Mouse (Mus musculus) midbrain, embryonic 11.5 days (tissue): ENCODE data around the gene Daxx. TPM values are rescaled to one million over a fixed set of nuclear protein-coding genes. Genes with fewer than 3 reads are reported as not detected.
"Not testable (repeated sequence)": the region's sequence is repeated elsewhere in the genome, so short reads cannot be mapped to it uniquely, and the experiment has no call there.

Source experiments
- ATAC-seq: fragments of 200-750 bp; cut with Nextera tagmentation; 2 replicates; pipeline ENCODE4 v1.8.0; 2017; ENCODE audit warnings: moderate TSS enrichment, moderate library complexity; ENCODE audit not compliant: low FRiP score
- DNase-seq: peaks from one replicate; pipeline ENCODE4 v3.0.0; 2015; ENCODE audit warnings: low spot score; ENCODE audit errors: missing footprints
- H3K27ac ChIP-seq: fragments of 300-500 bp; sonication (generic); 2 replicates; pipeline ENCODE4 v1.5.1; 2014; ENCODE audit warnings: low read depth, low read length
- H3K27me3 ChIP-seq: fragments of 300-500 bp; sonication (generic); 2 replicates; pipeline ENCODE4 v1.6.1; 2014; ENCODE audit warnings: mild to moderate bottlenecking, low read length, moderate library complexity, mixed read lengths; ENCODE audit not compliant: control insufficient read depth, insufficient read depth
- H3K36me3 ChIP-seq: fragments of 300-500 bp; sonication (generic); 2 replicates; pipeline ENCODE4 v1.6.1; 2014; ENCODE audit warnings: mild to moderate bottlenecking, low read length, moderate library complexity, mixed read lengths; ENCODE audit not compliant: control insufficient read depth, insufficient read depth
- H3K4me1 ChIP-seq: fragments of 300-500 bp; sonication (generic); 2 replicates; pipeline ENCODE4 v1.6.1; 2014; ENCODE audit warnings: low read length; ENCODE audit not compliant: control insufficient read depth, insufficient read depth
- H3K4me2 ChIP-seq: fragments of 300-500 bp; sonication (generic); 2 replicates; pipeline ENCODE4 v1.6.1; 2014; ENCODE audit warnings: mild to moderate bottlenecking, moderate library complexity
- H3K4me3 ChIP-seq: fragments of 300-500 bp; sonication (generic); 2 replicates; pipeline ENCODE4 v1.5.1; 2014; ENCODE audit warnings: low read depth, low read length
- H3K9ac ChIP-seq: fragments of 300-500 bp; sonication (generic); 2 replicates; pipeline ENCODE4 v1.6.1; 2014; ENCODE audit warnings: low read length
- H3K9me3 ChIP-seq: fragments of 300-500 bp; sonication (generic); 2 replicates; pipeline ENCODE4 v1.6.1; 2016; ENCODE audit warnings: low read length; ENCODE audit not compliant: control insufficient read depth
- WGBS: fragments of 180-500 bp; shearing (Covaris S2); extraction: QIAGEN DNeasy Blood & Tissue Kit; methylation state at CpG from one replicate; pipeline ENCODE4 v1.1.7; 2014; 5-methylcytosine and 5-hydroxymethylcytosine counted together
- polyA plus RNA-seq: library from polyadenylated mRNA; unstranded; fragments of >200 nt; fragmentation: Nextera tagmentation; extraction: Ambion mirVana; gene quantifications from 2 replicates; pipeline ENCODE4 v1.2.1, GENCODE M21; 2014

Gene Daxx
- polyA plus RNA-seq, 1 experiment from 2014 or later = 60.4 TPM

- WGBS = 1% methylated on average over 48 of the region's 49 CpGs
- DNase-seq (peak; percentile 100), ATAC-seq (peak; percentile 98)
- Histone ChIP-seq H3K36me3 (no peaks in the 10 kb centered on the region; the same call in 1 of the 2 replicates), H3K27me3 (no peaks in the 10 kb centered on the region), H3K9ac (peak within 1 kb of the TSS; percentile 71), H3K4me1 (peaks cover 9% of the 10 kb centered on the region), H3K27ac (peak within 1 kb of the TSS; percentile 30; the same call in 1 of the 2 replicates), H3K4me3 (peak within 1 kb of the TSS; percentile 67), H3K9me3 (no peaks in the 10 kb centered on the region), H3K4me2 (peak within 1 kb of the TSS; percentile 58)
These were observed 18.6 kb upstream of the Daxx start, which contains the start of gene Kifc1 for GRCm38 (mm10) chr17:33890533-33891059. Gene Kifc1, minus strand, starts transcription at chr17:33890661.

- H3K36me3 ChIP-seq = no peaks in the 10 kb centered on the region
- no peak for DNase-seq
- H3K9ac ChIP-seq = no peak overlapping the region
- H3K4me2 ChIP-seq = no peak overlapping the region
- peaks cover 9% of the 10 kb centered on the region for H3K4me1 ChIP-seq
- H3K27ac ChIP-seq = no peak overlapping the region
- H3K4me3 ChIP-seq = no peak overlapping the region
- no peaks in the 10 kb centered on the region for H3K9me3 ChIP-seq
- ATAC-seq = no peak
- H3K27me3 ChIP-seq = no peaks in the 10 kb centered on the region
- WGBS = 64% methylated on average over 2 of the region's 2 CpGs
These were observed 17.9 kb upstream of the Daxx start for GRCm38 (mm10) chr17:33891357-33891756.

- not testable (repeated sequence) for H3K4me3 ChIP-seq, H3K4me1 ChIP-seq, ATAC-seq, H3K27ac ChIP-seq, DNase-seq, H3K36me3 ChIP-seq, H3K27me3 ChIP-seq, H3K4me2 ChIP-seq, H3K9me3 ChIP-seq, H3K9ac ChIP-seq
- WGBS = 71% methylated on average over 6 of the region's 6 CpGs
These were observed 17.3 kb upstream of the Daxx start for GRCm38 (mm10) chr17:33891892-33892291.

DNA sequence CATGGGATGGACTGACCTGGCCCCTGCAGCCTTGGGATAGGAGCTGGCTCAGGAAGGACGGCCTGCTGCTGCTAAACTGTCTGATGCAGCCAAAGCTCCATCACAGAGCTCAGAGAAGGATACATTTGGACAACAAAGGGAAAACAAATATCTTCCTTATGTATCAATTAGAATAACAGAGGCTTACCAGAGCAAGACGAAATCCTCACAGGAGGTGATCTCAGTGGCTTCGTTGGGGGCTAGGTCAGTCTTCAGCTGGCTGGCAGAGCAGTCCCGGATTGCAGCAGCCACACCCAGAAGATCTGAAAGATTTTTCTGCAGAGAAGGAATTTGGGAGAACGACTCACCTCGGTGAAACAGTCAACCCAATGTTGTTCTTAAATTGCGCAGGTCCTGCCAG lies 16.8 kb upstream of the Daxx start:
- WGBS = 12% methylated on average over 7 of the region's 7 CpGs
- Histone ChIP-seq H3K27me3 (no peaks in the 10 kb centered on the region), H3K27ac (no peak overlapping the region), H3K9me3 (no peaks in the 10 kb centered on the region), H3K4me1 (peaks cover 9% of the 10 kb centered on the region), H3K9ac (no peak overlapping the region), H3K4me2 (no peak overlapping the region), H3K36me3 (no peaks in the 10 kb centered on the region), H3K4me3 (no peak overlapping the region)
- DNase-seq (no peak), ATAC-seq (no peak)

GRCm38 (mm10) chr17:33893011-33893410 lies 16.2 kb upstream of the Daxx start:
- not testable (repeated sequence) for H3K4me1 ChIP-seq, H3K9ac ChIP-seq, H3K9me3 ChIP-seq, H3K4me3 ChIP-seq, H3K27me3 ChIP-seq, H3K27ac ChIP-seq, H3K4me2 ChIP-seq, H3K36me3 ChIP-seq, DNase-seq, ATAC-seq
- WGBS = 76% methylated on average over 4 of the region's 4 CpGs

DNA sequence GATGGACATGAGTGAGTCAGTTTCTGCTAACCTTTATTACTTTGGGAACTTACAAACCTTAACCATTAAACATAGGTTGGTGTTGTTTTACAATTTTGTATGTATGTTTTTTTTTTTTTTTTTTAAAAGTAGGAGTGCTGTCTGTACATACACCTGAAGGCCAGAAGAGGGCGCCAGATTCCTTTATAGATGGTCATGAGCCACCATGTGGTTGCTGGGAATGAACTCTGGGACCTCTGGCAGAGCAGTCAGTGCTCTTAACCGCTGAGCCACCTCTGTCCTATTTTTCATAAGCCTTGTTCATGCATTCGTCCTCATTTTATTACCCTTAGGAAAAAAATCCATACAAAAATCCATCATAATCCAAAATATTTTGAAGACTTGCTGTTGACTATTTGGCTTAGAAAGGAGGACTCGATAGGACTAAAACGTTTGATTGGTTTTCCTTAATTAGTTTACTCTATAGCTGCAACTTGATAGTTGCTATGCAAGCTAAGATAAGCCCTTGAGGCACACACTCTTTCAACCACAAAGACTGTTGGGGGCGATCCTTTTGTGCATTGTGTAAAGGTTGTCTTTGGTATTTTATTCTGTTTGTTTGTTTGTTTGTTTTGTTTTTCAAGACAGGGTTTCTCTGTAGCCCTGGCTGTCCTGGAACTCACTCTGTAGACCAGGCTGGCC lies 12.0 kb upstream of the Daxx start:
- DNase-seq = peak; percentile 82
- Histone ChIP-seq H3K36me3 (no peaks in the 10 kb centered on the region), H3K4me1 (no peaks in the 10 kb centered on the region), H3K27ac (no peak overlapping the region), H3K4me2 (no peak overlapping the region), H3K9ac (no peak overlapping the region), H3K4me3 (no peak overlapping the region), H3K9me3 (no peaks in the 10 kb centered on the region), H3K27me3 (no peaks in the 10 kb centered on the region)
- 45% methylated on average over 6 of the region's 6 CpGs for WGBS
- ATAC-seq = no peak

DNA sequence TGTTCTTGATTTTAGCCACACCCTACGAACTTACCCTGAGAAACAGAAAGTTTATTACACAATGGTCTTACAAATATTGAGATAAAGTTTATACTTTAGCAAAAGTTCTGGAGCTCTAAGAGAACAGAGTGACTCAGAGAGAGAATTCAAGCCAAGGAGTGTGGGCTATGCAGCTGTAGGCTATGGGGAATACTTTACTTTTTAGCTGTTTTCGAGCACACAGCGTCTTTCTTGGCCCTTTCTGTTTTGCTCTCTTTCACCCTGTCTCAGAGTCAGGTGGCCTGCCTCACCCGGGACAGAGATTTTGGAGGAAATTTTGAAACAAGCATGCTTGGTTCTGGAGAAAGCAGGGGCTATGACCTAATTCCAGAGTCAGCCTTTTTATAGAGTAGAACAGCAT lies 11.0 kb upstream of the Daxx start:
- 86% methylated on average over 4 of the region's 4 CpGs for WGBS
- ATAC-seq, DNase-seq, H3K27me3 ChIP-seq, H3K4me3 ChIP-seq, H3K36me3 ChIP-seq, H3K9ac ChIP-seq, H3K9me3 ChIP-seq, H3K4me2 ChIP-seq, H3K4me1 ChIP-seq, H3K27ac ChIP-seq: not testable (repeated sequence)

GRCm38 (mm10) chr17:33899642-33900041 lies 9.6 kb upstream of the Daxx start:
- DNase-seq (no peak), ATAC-seq (no peak)
- H3K27ac ChIP-seq = no peak overlapping the region
- WGBS = 84% methylated on average over 4 of the region's 4 CpGs
- no peak overlapping the region for H3K9ac ChIP-seq
- no peaks in the 10 kb centered on the region for H3K9me3 ChIP-seq
- H3K4me2 ChIP-seq = no peak overlapping the region
- no peaks in the 10 kb centered on the region for H3K27me3 ChIP-seq
- no peak overlapping the region for H3K4me3 ChIP-seq
- H3K36me3 ChIP-seq = no peaks in the 10 kb centered on the region
- H3K4me1 ChIP-seq = no peaks in the 10 kb centered on the region

DNA sequence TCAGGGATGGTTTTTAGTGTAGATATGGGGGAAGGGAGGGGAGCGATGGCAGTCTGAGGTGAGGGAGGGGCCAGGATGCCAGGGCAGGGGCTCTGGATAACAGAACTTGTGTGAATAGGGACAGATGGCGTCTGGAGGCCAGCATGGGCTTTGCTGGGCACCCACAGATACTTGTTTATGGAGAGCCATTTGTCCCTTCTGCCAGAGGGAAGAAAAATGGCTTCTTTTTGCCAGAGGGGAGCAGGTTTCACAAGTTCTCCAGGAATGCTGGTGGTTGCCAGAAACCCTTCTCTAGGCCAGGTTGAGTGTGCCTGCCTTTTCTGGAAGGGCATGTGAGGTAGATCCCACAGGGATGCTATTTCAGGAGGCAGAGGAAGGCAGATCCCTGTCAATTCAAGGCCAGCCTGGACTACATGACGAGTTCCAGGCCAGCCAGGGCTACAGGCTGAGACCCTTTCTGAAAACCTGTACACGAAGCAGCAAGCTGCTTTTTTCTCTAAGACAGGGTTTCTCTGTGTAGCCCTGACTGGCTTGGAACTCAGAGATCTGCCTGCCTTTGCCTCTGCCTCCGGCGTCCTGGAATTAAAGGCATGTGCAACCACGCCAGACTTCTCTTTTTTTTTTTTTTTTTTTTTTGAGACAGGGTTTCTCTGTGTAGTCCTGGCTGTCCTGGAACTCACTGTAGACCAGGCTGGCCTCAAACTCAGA lies 8.8 kb upstream of the Daxx start:
- no peaks in the 10 kb centered on the region for H3K27me3 ChIP-seq
- H3K4me1 ChIP-seq = no peaks in the 10 kb centered on the region
- WGBS = 81% methylated on average over 7 of the region's 7 CpGs
- no peaks in the 10 kb centered on the region for H3K9me3 ChIP-seq
- DNase-seq (no peak), ATAC-seq (no peak)
- no peaks in the 10 kb centered on the region for H3K36me3 ChIP-seq
- H3K4me3 ChIP-seq = no peak overlapping the region
- H3K4me2 ChIP-seq = no peak overlapping the region
- no peak overlapping the region for H3K9ac ChIP-seq
- no peak overlapping the region for H3K27ac ChIP-seq
